Mouse (Mus musculus): ENCODE measurements around the gene Kctd7.

Kctd7 gene

DNA sequence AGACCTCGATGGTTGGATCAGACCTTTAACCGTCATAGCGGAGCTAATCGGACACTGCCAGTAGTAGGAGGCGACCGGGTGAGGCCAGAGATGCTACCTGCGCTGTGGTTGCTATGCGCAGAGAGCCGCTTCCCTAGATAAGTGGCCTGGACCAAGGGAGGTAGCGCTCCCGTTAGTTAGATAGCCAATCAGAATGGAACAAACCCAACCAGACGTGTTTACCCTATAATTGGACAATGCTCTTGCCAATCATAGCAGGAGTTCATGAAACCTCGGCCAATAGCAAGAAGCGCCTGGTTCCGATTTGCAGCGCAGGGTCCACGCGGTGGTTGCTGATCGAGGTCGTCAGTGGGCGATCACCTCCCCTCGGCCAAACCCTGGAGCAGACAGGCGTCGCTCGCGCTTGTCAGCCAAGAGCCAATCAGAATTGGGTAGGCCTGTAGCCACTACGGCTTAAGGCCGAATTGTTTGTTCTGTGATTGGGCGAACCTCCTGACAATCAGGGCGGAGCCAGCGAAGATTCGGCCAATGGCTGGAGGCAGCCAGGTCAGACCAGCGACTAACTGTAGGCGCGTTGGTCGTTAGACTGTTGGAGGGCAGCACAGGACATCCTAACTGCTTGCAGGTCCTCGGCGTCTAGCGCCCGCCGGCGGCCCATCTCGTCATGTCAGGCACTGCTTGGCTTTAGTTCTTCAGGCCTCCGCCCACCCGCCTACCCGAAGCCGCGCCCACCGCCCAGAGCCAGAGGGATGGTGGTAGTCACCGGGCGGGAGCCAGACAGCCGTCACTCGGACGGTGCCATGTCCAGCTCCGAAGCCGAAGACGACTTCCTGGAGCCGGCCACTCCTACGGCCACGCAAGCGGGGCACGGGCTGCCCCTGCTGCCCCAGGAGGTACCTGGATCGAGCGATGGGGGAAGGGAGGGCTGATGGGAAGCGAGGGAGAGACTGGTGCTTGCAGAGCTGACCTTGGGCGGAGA, at the start of gene Kctd7:
Kctd7 (plus strand) TSS at position 528 of the 979 bp plus-strand sequence.
- peak; percentile 95 to 98 for DNase-seq

DNA sequence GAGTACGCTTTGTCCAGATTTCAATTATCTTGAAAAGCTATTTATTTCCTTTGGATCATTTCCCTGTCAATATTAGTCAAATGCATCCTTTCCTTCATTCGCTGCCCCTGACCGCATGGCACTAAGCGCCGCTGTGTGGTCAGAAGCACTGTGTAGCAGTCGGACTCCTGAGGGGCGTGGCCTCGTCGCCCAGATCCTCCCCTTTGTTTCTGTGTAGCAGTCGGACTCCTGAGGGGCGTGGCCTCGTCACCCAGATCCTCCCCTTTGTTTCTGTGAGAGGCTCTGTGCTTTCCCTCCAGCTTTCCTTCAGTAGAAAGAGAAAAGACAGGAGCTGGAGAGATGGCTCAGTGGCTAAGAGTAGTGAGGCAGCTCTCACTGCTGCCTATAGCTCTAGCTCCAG, 47.9 kb upstream of the Kctd7 start:
- peak; percentile 15 to 42 for DNase-seq

DNA sequence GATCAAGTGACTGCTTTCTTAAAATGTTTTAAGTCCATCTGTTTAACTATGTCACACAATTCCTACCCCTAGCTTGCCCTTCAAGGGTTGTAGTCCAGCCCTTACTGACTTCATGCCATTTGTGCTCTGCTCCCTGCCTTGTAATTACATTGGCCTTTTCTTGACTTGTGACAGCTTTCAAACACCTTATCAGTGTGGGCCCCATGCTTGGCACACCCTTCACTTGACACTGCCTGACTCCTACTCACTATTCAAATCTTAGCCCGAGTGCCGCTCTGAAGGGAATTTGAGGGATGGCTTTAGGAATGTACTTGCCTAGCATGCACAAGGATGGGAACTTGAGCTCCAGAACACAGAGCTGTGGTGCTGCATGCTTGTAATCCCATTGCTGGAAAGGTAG, 46.8 kb upstream of the Kctd7 start:
- no peak for DNase-seq

DNA sequence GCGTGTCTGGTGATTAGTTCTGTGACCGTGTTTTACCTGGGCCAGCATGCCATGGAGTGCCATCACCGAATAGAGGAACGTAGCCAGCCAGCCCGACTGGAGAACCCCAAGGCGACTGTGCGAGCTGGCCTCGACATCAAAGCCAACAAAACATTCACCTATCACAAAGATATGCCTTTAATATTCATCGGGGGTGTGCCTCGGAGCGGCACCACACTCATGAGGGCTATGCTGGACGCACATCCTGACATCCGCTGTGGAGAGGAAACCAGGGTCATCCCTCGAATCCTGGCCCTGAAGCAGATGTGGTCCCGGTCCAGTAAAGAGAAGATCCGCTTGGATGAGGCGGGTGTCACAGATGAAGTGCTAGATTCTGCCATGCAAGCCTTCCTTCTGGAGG, 42.9 kb upstream of the Kctd7 start:
- DNase-seq = no peak

DNA sequence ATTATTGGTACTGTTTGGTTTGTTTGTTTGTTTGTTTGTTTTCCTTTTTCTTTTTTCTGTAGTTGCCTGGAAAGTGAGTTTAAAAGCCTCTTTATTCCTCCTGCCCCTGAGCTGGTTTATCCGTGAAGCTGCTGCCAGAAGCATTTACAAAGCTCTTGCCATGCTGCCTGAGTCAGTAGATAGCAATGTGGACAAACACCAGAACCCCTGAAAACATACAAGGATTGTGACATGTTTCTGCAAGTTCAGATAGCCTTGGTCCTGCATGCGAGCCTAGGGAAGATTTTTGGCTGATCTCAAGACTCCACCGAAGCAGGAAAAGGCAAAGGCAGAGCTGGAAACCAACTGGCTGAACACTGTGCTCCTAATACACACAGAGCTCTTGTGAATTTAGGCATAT, 35.3 kb upstream of the Kctd7 start:
- no peak for DNase-seq

DNA sequence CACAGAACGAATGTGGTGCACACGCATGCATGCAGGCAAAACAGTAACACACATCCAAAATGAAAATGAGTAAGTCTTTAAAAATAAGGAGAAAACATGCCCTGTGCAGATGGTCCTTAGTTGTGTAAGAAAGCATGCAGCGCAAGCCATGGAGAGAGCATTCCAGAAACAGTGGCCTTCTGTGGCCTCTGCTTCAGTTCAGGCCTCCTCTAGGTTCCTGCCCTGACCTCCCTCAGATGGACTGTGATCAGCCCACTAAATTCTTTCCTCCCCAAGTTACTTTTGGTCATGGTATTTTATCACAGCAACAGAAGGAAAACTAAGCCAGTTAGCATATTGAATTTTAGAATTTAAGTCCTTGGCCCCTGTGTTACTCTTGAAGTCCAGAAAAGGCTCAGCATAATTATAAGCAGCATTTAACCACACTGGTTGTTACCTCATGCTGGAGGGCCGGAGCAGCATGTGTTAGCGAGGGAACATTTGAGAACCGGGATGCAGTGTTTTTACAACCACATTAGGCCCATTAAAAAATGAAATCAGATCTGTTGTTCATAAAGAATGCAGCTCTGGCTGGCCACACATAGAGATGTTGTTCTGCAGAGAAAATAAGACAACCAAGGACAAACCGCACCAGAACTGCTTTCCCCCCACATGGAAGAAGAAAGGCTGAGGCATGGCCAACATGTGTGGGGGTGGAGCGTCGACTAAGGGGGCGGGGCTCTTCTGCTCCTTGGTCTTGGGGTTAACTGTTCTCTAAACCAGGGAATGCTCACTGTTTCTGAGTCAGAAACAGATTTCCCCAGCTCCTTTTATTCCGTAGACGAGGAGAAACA, 33.8 kb upstream of the Kctd7 start:
- DNase-seq = peak; percentile 26 to 56

DNA sequence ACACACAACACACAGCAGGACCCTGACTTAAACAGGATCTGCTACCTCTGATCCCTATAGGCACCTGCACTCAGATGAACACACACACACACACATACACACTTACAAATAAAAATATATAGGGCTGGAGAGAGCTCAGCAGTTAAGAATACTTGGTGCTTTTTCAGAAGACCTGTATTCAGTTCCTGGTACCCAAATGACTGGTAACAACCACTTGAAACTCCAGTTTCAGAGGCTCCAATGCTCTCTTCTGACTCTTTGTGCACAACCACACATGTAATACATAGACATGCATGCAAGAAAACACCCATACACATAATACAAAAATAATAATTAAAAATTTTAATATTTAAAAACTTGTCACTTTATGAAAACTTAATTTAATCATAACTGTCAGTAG, 32.0 kb upstream of the Kctd7 start:
- no peak for DNase-seq

DNA sequence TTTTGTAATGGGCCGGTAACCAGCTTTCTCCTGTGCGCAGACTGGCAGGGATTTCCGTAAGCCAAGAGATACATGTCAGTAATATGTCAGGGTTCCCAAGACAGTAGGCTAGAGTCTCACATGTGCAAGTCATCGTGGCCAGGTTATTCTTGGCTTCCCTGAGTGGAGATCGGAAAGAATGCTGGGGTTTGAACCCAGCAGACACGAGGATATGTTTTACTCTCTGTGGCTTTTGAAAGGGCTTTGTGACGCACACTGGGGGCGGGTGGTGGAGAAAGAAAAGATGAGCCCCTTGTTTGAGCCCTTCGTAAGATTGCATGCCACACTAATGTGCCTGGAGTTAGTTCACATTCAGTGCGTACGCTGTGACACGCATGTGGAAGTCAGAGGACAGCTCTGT, 28.5 kb upstream of the Kctd7 start:
- DNase-seq = no peak

DNA sequence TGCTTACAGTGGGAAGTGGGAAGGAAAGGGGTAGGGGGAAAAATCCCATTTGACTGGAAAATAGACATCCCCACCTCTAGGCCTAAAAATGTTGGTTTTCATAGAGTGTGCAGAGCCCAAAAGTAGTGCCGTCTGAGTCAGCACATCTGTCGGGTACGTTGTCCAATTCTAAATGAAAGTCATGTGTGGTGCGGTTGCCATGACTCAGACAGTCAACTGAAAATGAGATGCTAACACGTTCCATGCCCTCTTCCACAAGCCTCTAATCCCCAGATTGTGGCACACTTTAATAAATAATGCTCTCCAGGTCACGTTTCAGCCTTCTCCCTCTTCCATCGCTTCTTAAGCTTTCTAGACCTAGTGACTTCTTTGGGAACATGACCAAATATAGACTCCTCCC, 27.8 kb upstream of the Kctd7 start:
- no peak for DNase-seq

DNA sequence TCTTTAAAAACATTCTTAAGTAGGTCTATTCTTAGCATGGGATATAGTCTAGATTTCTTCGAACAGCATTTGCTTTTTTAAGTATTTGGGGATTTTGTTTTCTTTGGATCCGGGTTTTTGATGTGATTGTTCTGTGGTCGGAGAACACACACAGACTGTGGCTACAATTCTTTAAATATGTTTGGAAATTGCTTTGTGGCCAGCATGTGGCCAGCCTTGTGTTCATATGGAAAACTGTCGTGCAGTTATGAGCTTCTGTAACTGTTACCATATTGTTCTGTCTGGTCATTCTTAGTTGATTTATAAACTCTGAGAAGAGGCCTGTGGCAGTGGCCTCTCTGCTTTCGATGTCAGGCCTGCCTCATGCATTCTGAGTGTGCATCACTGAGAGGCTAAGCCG, 26.7 kb upstream of the Kctd7 start:
- peak in 1 of 2 experiments; percentile 27 for DNase-seq

DNA sequence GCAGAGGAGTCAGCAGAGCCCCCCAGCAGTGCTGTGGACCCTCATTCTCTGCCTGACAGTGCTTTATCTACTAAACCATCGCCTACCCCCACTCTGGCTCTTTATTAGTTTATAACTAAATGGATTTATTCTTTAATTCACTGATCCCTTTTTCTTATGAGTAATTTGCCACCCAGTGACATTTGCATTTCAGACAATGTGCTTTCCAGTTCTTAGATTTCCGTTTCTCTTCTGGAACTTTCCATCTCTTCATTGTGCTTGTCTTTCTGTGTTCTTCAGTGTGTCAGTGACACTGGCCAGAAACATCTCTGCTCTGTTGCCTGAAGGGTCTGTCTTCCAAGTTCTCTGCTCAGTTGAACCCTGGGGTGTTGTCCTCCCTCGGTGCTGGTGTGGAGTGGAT, 25.4 kb upstream of the Kctd7 start:
- DNase-seq = no peak

DNA sequence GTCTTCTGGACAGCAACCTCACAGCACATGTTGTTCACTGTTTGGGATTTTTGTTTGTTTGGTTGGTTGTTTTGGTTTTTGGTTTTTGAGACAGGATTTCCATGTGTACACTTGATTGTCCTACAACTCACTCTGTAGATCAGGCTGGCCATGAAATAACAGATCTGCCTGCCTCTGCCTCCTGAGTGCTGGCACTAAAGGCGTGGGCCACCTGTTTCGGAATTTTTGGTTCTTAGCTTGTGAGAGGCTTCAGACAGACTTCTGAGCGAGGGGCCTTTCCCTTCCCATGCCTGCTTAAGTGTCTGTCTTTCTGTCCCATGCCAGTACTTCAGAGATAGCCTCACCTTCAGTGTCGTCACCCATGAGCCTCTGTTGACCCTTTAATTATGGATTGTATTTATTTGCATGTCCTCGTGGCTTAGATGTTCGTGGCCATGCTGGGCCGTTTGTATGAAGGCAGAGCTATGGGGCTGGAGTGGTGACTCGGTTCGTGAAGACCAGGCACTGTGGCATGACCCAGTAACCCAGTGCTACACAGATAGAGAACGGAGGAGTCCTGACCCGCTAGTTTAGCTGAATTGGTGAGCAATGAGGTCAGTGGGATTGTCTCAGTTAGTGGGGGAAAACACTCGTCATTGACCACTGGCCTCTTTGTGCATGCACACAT, 24.5 kb upstream of the Kctd7 start:
- DNase-seq = no peak

DNA sequence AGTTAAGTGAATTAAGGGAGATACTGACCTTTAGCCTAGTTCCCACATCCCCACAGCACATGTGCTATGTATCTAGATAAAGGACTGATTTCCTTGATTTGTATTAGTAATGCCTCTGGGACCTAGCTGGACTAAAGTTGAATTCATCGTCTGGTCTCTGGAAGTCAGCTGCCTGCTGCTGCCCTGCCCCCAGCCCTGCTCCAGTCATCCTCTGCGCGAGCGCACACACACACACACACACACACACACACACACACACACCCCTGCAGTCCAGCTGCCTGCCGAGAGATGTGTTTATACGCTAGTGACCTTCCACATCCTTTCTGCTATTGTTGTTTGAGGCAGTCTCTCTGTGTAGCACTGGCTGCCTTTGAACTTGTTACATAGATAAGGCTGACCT, 23.8 kb upstream of the Kctd7 start:
- DNase-seq = peak; percentile 67 to 80

DNA sequence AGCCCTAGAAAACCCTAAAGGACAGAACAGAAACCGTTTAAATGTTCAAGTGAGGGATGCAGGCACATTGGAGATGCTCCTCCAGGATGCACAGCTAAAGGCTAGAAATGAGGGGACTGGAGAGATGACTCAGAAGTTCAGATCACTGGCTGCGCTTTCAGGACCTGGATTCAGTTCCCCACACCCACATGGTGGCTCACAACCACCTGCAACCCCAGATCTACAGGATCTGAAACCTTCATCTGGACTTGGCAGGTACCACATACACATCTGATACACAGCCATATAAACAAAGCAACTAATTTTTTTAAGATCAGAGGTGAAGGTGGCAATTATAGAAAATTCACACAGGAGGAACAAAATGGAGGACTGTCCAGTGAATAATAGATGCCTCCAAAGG, 22.3 kb upstream of the Kctd7 start:
- DNase-seq = no peak

DNA sequence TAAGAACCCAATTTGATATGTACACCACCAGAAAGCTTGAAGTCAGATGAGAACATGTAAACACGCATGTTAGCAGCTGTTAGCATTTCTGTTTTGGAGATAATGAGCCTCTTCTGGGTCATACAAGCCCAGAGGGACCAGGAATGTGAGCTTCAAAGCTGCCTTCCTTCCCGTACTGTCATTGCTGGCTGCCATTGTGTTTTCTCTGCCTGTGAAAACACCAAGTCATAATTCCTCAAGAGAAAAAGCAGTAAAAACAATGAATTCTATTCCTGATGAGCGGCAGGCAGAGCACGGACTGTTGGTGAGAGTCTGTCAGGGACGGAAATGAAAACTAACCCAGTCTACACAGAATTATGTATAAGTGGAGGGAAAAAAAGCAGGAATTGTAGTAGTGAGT, 20.4 kb upstream of the Kctd7 start:
- DNase-seq = peak; percentile 25 to 53

DNA sequence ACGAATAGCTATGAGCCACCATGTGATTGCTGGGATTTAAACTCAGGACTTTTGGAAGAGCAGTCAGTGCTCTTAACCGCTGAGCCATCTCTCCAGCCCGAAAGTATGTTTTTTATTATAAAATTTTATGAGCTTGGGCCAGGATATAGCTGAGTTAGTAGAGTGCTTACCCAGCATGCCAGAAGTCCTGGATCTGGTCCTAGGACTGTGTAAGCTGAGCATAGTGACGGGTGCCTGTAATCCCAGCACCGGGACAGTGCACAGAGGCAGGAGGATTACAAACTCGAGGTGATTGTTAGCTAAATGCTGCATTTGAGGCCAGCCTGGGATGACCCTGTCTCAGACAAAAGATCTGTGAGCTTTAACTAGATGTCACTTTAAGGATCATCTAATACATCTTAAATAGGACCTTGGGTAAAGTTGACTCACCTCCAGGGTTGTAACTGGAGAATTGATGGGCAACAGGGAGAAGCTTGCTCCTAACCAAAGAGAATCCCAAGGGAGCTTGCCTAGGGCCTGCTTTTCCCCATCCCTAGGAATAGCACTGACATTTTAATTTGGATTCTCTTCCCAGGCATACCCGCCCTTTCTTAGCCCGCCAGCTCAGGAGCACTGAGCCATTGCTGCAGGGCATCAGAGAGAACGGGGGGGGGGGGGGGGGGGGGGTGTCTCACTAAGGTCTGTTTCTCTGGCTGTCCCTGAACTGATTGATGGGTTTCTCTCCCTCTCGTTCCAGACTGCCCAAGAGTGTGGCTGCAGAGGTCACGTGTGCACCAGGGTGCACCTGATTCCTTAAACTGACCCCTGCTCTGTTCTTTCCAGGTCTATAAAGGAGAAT, 15.8 kb upstream of the Kctd7 start:
- no peak for DNase-seq

DNA sequence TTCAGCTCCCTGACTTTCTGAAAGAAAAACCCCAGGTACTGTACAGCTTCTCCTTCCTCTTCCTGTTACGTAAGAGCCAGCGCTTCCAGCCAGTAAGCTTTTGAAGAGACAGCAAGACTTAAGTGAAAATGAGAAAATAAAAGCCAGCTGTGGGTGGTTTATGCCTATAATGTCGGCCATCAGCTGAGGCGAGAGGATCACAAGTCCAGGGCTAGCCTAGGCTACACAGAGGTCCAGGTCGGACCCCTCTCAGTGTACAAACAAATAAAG, 15.2 kb upstream of the Kctd7 start:
- DNase-seq = no peak

DNA sequence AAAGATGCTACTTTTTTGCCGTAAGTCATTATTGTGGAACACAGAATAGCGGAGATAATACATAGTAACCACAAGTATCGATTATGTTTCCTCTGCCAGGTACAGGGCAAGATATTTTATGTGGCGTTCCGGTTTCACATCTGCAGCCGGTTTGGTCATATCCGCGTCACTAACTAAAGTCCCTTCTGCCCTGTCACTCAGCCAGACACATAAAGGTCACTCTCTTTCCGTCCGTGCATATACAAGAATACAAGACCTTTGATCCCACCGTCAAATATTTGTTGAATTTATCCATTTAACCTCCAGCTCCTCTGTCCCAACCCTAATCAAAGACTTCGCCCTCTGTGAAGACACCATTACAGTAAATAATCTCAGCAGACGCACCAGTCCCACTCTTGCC, 8.1 kb upstream of the Kctd7 start:
- no peak for DNase-seq

DNA sequence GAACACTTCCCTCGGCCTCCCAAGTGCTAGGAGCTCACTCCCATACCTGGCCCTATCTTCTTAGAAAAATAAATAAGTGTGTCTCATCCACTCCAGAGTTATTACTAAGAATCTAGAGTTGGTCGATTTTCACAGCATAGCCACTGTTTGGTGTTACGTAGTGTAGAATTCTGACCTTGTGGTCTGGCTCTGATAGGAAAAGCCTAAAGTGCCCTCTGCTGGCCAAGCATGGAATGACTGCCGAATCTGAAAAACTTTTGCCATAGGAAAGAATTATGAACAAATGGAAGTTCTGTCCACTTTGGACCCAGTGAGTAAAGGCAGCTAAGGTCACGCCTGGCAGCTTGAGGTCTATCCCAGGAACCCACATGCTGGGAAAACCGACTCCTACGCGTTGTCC, 5.3 kb upstream of the Kctd7 start:
- DNase-seq = peak; percentile 87 to 89

DNA sequence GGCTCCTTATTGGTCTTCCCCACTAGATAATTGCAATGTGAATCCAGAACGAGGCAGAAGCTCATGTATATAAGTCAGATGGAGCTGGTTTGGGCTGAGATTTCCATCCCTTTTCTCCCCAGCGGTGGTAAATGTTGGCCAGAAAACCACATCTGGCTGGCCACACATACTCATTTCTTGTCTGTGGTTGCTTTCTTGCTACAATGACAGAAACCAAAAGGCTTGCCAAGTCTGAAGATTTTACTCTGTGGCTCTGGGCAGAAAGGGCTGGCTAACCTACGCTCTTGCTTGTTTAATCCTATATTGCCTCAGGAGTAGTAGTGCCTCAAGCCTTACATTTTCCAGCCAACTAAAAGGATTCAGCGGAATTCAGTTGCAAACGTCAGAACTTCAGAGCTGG, 3.5 kb upstream of the Kctd7 start:
- no peak for DNase-seq

DNA sequence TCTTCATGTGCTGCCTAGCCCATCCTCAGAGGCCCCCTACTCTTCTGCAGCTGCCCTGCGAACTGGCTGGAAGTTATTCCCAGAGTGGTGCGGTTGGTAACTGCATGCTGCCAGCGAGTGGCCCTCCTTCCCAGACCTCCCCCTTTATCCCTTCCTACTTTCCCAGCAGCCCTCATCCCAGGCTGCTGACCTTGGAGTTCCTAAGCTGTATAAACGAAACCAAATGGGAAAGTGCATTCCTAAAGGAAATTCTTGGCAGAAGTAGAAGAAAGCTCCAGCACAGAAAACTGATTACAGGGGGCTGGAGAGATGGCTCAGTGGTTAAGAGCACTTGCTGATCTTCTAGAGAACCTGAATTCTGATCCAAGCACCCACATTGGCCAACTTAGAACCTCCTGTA, 2.6 kb upstream of the Kctd7 start:
- peak in 1 of 2 experiments; percentile 37 for DNase-seq

DNA sequence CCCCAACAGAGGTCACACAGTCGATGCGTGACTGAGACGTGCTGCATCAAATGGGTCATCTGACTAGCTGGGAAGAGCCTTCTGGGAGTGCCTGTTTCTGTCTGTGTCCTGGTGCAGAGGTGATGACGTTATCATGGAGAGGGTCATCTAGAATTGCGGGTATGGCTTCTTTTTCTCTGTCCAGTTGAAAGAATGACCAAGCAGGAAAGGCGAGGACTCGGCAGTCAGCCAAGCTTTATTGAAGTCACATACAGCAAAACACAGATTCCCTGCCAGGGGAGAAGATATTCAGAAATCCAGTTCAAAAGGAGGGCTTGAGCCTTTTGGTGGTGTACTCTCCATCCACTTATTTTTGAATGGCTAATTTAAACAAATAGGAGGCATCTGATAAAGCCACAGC, 1.6 kb upstream of the Kctd7 start:
- DNase-seq = no peak

DNA sequence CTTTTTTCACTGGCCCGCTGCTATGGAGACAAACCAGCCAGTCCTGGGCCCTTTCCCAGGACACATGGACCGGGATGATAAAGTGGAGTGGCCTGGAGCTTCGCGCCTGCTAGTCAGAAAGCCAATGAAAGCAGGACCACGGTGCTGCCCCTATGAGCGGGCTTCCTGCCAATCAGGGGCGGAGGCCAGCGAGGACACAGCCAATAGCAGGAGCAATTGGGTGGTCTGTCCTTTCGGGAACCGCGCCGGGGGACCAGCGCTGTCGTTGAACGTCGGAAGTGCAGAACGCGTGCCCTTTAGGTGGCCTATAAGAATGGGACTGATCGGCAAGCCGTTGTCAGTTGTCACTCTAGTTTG, 706 bp upstream of the Kctd7 start:
- DNase-seq = peak; percentile 84 to 90
